Mouse (Mus musculus) ZHBTc4 (cell line): ENCODE data around the gene Ext2.

ENCODE experiments used
- DNase-seq: peaks from one replicate; pipeline ENCODE4 v3.0.0-alpha.2; 2011; ENCODE audit warnings: low read depth, low spot score

The Ext2 gene

DNA sequence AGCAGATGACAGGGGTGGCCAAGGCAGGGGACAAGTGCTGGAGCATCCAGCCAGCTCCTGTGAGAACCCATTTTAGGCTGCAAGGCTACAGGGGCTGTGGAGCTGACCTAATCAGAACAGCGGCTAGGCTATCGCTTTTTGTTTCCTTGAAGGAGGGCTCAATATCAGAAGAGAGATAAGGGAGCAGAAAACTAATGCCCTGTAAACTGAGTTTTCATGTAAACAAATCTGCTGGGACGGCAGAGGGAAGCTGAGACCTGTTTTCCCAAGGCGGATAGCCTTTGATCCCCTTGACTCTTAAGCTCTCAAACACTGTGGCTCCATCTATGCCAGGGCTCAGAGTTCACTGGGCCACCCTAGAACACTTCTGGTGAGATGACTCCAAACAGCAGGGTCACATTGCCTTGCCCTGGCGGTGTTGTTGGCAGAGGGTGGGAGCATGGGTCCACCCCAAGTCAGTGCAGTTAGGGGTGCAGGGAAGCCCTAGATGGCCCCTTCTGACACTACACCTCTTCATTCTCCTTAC, 83.3 kb downstream of the Ext2 start:
- no peak for DNase-seq

DNA sequence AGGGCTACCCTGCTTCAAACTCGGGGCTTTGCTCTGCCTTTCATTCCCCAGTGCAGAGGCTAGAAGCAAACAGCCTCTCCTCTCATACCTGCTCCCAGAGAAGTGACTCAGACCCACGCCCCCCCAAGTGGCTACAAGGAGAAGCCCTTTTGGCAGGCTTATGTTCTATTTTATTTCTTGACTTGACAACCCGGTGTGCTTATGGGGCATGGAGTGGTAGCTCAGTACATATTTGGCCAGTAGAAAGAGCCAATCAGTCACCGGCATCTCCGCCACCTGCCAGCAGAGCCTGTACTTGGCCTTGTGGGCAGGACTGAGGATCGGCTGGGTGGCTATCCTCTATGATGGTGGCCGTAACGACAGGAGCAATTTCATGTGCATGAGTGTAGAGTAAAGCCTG, 85.2 kb downstream of the Ext2 start:
- no peak for DNase-seq

DNA sequence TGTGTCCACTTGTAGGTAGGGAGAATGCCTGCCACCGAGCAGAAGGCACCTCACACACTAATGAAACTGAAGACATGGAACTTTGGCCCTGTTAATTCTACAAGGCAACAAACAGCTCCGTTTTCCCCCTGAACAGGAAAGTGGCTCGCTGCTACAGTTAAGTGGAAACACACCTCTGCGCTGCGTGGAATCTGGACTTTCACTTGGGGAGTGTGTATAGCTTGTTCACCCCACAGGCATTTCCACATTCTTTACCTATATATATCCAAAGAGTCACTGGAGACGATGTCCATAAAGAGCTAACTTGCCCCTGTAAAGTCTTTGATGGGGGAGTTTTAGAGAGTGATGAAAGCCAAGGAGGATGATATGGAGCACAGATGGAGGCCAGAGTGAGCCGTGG, 89.7 kb downstream of the Ext2 start:
- DNase-seq: no peak

DNA sequence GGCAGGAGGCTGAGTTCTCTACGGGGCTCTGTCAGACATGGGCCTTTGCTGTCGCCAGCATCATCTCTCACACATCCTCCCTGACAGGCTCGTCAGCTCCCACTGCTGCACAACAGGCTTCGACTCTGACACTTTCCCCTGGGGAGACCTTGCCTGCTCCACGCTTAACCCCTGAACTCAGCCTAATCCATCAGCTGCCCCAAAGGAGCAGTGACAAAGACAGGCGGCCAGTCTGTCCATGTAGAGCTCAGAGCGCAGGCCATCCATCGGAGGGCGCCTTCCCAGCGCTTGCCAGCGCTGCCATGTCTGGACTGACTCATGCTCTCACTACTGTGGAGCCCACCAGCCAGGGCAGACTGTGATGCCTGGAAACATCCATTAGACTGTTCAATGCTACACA, 92.8 kb downstream of the Ext2 start:
- no peak for DNase-seq

DNA sequence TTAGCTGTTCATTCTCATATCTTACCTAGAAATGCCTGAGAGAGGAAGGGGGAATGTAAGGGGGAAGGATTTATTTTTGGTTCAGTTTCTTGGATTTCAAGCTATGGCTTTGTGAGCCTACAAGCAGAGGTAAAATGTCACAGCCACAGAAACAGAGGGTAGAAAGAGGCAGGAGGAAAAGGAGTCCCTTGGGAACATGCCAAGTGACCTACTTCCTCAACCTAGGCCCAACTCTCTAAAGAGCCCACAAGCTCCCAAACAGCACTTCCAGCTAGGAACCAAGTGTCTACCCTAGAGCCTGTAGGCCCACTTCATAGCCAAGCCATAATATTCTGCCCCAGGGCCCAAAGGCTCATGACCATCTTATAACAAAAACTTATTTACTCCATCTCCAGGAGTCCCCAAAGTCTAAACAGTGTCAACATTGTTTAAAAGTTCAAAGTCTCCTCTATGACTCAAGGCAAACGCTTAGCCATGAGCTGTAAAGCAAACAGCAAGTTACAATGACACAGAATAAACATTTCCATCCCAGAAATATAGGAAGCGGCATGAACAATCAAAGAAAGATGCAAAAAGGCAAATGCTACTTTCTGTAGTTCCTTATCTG, 99.1 kb downstream of the Ext2 start:
- DNase-seq: no peak

DNA sequence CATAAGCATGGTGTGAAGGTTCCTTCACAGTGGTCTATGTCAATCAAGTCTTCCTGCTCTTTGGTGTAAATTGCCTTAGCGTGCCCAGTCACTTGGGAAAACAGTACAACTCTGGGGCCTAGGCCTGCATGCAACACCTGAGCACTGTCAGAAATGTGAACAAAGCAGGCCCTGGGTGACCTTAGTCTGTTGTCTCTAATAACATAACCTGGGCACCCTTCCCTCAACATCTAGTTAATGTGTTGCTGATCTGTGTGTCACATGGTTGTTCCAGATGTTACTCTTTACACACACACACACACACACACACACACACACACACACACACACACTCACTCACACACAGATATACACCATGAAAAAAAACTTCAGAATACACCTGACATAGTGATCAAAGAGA, 101.4 kb downstream of the Ext2 start:
- DNase-seq: no peak

DNA sequence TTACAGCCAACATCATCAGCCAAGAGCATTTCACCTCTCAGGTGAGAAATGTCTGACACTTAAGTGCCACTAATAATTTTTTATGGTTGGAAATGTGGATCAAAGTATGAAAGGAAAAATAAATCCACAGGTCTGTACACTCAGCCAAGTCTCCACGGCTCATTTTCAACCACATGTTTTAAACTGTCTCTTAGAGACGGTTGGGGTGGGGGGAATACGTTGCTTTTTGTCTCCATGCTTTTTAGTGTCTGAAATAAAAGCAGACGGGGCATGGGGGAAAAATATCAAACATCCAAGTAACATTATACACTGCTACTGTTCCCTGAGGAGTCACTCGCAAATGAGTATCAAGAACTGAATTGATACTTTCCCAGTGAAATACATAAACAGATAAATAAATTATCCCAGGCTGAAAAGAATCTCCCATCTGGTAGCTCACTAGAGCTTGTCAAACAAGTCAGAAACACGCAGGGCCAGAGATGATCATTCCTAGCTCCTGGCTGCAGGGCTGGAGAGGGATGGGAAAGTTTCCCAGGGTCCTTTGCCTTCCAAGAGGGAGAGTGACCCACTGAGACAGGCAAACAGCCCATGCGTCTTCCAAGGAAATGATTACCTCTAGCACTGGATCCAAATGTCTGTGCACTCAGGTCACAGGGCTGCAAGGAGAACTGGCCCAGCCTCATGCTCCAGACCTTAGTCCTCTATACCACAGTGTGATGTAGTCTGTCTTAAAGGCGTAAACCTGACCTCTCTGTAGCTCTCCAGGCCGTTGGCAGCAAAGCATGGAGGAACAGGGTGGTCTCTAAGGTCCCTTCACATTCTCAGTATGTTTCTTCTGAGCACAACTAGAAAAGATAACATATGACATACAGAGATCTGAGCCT, 102.3 kb downstream of the Ext2 start:
- no peak for DNase-seq

DNA sequence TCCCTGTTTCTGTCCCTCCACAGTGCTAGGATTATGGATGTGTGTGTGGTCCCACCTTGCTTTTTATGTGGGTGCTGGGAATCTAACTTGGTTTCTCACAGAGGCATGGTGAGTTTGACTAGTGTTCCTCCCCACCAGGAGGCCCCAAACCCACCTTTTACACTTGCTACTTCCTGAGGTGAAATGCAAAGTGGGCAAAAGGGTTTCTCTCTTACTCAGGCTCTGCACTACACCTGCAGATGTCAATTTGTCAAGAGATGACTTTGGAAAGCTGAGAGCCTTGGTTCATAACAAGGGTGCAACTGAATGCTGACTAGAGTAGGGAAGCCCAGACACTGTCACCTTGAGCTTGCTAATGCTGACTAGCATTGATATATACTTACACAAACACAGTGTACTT, 109.1 kb downstream of the Ext2 start:
- DNase-seq: no peak

DNA sequence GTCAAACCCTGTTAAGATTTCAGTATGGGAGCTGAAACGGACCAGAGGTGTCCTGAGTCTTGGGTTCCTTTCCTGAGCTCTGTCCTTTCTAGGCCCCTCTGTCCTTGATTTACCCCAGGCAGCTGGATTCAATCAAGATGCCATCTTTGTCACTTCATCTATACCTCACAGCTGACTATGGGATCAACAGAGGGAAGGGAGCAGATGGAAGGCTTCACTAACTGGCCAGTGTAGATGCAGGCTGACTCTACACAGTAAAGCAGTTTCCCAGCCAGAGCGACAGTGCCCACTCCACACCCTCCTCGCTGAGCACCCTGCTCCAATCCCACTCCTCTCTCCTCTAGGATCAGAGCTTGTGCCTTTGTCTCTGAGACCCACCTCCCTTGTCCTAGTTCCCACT, 110.9 kb downstream of the Ext2 start:
- no peak for DNase-seq

DNA sequence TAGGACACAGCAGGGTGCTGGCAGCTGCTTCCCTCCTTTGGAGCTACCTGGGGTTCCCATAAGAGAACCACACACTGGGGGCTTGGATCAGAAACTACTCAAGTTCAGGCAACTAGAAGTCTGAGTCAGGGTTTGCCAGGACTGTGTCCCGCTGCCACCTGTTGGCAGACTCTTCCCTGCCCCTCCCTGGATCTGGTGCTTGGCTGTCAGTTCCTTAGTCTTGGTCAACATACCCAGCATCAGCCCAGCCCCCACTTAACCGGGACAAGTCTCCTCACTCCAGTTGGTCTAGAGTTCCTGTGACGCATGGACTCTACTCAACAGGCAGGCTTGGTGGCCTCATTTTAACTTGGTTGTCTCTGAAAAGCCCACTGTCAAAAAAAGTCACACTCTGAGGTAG, 112.7 kb downstream of the Ext2 start:
- no peak for DNase-seq

DNA sequence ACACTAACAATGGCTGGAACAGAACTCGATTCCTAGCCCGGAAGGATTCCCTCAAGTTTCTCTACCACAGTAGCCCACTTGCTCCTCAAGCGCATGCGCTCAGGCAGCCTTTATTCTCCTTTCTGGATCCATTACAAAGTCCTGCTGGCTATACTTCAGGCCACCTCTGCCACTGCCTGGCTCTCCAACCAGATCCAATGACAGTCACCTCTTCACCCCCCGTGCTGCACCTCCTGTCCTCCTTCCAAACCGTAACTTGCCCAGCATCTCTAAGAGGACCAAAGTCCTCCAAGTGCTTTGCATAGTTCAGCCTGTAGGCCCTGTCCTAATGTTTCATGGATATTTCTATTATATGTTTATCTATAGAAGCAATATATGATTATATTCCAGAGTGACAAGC, 113.1 kb downstream of the Ext2 start:
- no peak for DNase-seq

DNA sequence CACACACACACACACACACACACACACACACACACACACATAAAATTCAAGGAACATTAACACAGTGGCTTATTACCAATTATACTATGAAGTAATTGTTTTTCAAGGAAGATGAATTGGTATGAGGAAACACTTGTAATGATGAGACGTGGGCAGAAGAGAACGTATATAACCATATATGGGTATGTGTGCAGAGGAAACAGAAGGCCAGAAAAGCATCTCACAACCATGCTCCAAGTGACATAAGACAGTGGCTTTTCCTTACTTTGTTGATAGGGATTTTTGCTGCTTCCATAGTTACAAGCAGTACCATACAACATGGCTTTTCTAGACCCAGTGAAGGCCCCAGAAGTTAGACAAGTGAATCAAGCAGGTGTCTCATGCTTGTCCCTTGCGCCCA, 115.5 kb downstream of the Ext2 start:
- no peak for DNase-seq

DNA sequence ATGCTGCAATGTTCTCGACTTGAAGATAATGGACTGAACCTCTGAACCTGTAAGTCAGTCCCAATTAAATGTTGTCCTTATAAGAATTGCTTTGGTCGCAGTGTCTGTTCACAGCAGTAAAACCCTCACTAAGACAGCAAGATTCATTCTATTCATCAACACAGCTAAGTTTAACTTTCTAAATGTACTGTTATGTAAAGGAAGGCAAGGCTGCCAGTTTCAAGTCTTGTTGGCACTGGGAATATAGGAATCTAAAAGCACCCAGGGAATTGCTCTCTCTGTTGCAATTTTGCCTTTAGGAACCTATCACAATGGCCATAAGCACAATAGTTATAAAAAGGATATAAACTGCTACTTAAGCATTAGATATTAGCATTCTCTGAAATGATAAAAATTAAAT, 116.0 kb downstream of the Ext2 start:
- DNase-seq: no peak

DNA sequence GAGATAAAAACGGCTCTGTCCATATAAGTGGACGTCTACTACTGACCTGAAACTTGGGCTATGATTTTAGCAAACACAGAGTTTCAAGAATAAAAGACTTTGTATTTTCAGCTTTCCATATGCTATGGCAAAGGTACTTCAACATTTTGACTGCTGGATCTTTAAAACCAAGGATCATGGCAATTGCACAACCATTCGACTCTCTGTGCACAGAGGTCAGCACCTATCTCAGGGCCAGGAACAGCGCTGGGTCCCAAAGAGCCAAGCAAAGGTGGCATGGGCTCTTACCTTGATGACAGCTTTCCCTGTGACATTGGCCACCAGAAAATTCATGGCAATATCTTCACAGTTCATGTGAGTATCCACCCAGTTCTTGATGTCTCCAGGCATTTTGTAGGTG, 118.2 kb downstream of the Ext2 start:
- no peak for DNase-seq

DNA sequence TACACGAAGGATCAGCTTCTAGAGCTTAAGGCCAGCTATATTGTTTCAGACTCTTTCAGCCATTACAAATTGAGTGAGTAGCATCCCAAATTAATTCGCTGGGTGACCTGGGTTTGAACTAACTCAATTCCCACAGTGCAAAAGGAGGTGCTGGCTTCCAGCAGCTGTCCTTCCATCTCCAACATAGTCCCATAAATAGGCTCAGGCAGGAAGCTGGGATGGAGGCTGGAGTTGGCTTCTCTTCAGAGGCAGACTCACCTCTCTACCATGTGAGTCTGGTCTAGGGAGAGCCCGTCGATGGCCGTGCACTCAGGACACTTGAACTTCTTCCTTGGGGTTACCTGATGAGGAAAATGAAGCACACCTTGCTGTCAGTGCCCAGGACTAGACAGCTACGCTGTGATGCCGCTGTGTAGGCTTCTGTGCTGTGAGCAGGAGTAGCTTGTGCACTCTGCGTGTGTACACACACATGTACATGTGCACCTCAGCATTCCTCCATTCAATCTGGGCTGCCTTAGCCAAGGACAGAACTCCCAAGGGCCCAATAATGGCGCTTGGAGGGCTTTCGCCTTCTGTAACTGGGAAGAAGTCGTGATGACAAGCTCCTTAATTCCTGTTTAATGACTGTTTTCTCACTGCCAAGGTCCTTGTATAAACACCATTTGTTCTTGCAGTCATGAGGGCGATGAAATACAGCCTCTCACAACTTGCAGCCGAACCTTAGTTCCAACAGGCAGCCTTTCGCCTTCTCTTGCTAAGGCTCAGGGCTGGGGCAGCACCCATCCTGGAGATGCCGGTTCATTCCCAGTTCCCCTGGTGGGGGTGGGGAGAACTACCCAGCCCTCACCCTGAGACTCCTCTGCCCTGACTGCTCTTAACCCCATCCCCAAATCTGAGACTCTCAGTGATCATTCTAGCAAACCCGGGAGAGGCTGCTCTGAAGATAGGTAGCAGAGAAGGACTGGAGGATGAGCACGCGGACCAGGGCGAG, 119.1 kb downstream of the Ext2 start:
- no peak for DNase-seq

DNA sequence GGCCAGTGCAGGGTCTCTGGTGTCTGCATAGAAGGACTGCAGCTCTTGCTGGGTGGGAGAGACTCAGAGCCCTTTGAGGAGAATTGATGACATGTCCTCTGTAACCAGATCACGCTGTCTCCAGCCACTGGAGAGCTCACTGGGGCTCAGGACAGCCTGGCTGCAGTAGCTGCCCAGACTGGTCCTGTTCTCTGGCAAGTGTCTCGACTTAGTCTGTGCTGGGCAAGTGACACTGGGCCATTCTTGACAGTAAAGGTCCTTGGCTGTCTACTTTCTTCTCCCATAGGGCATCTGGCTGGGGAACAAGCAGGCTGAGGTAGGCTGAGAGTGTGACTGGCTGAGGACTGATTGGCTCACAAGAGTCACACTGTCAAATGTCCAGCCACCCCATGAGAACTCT, 123.0 kb downstream of the Ext2 start:
- DNase-seq: no peak

DNA sequence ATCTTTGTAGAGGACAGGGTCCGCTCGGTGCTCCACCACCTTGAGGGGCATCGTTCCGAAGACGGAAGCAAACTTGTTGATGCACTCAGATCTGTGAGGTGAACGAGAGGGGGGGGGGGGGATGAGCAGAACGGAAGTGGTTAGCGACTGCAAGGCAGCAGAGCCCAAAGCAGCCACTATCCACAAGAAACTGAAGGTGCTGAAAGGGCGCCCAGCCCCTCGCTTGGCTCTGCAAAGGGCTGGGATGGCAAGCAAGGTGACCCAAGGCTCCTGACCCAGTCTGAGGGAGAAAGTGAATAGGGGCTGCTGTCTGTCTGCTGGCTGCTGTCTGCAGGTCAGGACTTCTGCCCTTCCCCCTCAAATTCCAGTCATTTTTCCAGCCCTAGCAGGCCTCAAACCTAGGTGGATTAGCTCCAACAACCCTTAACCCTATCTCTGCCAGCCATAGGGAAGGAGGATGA, 126.2 kb downstream of the Ext2 start:
- peak; percentile 23 for DNase-seq

DNA sequence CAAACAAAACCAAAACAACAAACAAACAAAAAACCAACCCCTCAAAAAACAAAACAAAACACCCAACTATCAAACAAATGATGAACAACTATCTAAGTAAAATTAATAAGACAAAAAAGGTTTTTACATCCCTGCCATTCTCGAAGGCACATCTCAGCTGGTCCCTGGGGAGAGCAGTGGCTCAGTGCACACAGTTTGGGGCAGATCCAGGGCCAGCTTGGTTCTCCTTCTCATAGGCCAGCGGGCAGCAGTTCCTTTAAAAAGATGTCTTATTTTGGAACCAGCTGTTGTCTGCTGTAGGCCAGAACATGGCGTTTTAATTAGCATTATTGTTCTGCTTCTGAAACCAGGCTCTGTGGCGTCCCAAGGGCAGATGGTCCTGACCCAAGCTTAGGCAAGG, 129.3 kb downstream of the Ext2 start:
- DNase-seq: no peak

DNA sequence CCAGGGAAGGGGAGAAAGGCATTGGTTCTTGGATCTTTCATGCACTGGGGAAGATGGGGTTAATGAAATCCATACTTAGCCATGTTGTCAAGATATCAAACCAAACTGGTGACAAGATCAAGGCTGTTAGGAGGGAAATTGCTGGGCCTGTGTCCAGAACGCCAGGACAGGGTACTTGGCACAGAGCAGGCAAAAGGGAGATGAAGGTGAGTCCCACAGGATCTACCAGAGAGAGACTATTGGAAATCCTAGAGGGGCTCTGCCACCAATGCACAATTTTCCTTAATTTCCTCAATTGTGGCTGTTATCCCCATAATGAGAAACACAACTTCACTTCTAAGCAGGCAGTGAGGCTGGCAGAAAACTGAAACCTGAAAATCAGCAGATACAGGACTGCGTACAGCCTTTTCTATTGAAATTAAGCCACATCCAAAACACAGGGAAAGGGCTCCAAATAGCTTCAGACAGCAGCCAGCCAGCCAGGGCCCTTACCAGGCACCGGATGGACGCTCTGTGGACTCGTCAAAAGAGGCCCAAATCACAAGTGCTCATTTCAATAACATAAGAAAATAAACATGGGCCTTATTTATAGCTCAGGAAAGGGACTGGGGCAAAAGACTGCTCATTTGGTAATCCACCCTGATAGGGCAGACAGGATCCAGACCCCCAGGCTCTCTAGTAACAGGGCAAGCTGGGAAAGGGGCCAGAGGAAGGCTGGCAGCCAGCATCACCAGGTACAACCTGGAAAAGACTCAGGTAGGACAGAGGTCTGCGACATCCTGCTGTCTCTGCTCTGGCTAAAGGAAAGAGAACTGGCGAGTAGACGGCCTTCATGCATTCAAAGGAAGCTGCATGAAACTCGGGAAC, 132.1 kb downstream of the Ext2 start:
- DNase-seq: no peak

DNA sequence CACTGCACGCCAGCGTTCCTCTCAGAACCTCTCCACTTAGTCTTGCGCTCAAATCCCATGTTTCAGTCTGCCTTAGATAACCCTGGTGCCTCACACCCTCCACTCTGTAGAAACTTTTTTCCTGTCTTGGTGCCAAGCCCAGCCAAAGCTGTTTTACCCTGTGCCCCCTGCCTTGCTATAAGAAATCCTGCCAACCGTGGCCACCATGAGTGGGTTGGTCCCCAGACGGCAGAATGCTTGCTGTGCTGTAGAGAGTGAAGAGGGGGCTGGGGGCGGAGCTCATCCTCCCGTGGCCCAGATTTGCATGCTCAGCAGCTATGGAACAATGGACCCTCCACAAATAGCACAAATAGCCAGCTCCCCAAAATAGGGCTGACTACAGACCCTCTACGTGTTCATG, 138.7 kb downstream of the Ext2 start:
- DNase-seq: no peak
